Mouse (Mus musculus) kidney, postnatal 14 days (tissue): ENCODE measurements around the gene Mtif3.
A peak's percentile ranks its signal among the peaks of the same experiment; 100 is the strongest.
"Not testable (repeated sequence)": the region's sequence is repeated elsewhere in the genome, so short reads cannot be mapped to it uniquely, and the experiment has no call there.

Source experiments
- DNase-seq: peaks from one replicate; pipeline ENCODE4 v3.0.0; 2022; ENCODE audit warnings: mixed read lengths

The Mtif3 gene

DNA sequence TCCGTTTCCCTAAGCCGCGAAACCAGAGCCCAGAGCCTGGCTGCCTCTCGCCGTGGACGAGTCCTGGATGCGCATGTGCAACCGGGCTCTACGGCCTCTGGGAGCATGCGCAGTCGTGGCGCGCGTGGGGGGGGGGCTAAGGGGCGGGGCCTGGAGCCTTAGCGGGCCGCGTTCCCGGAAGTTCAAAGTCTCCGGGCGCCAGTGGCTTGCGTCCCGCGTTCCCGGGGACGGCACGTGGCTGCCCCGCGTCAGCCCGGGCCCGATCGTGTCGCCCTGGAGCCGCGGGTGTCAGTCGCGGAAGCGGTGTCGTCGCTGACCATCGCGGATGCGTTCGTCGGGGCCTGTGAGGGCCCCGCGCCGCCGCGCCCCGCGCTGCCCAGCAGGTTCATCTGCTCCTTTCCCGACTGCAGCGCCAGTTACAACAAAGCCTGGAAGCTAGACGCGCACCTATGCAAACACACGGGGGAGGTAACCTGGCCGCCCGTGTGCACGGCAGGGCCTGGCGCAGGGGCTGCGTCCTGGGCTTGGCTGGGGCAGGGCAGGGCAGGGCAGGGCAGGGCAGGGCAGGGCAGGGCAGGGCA is 15.0 kb downstream of the Mtif3 start, which contains the start of gene Gtf3a:
TSS of gene Gtf3a (plus strand) at position 150 of the 581 bp plus-strand sequence.
- peak; percentile 88 for DNase-seq

GRCm38 (mm10) chr5:146948041-146948507 is 15.5 kb downstream of the Mtif3 start:
- no peak for DNase-seq

GRCm38 (mm10) chr5:146947497-146947896 is 16.1 kb downstream of the Mtif3 start:
- no peak for DNase-seq

- no peak for DNase-seq
Measured at GRCm38 (mm10) chr5:146946682-146947081, 16.9 kb downstream of the Mtif3 start.

DNA sequence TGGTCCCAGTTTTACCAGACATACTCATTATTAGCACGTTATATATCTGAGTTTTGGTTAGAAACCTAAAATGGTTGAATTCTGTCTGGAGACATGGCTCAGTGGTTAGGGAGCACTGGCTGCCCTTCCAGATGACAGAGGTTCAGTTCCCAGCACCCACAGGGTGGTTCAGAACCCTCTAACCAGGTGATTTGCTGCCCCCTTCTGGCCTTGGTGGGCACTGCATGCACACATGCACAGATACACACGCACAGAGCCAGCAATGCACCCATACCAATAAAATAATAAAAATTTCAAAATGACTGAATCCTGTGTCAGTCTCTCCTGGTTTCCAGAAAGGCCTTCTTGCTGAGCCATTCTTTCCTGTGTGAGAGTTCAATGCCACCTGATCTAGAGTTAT is 19.0 kb downstream of the Mtif3 start:
- no peak for DNase-seq

DNA sequence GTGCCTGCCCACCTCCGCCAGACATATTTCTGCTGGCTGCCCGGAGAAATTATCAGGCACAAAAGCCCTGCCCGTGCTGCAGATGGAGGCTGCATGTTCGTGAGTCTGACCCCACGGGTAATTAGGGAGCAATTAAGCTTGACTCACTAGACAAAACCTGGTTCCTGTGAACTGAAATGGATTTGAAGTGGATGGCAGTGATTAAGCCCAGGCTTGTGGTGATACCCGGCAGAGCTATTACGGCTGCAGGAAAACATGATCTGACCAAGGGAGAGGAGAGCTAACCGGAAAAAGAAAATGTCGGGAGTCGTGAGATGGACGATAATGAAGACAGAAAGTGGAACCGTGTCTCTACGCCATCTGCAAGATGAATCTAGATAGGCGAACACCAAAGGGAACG is 20.6 kb downstream of the Mtif3 start:
- DNase-seq: no peak

GRCm38 (mm10) chr5:146941939-146942338 is 21.7 kb downstream of the Mtif3 start:
- not testable (repeated sequence) for DNase-seq

- DNase-seq: peak; percentile 36
Measured at GRCm38 (mm10) chr5:146940219-146940618, 23.4 kb downstream of the Mtif3 start.

DNA sequence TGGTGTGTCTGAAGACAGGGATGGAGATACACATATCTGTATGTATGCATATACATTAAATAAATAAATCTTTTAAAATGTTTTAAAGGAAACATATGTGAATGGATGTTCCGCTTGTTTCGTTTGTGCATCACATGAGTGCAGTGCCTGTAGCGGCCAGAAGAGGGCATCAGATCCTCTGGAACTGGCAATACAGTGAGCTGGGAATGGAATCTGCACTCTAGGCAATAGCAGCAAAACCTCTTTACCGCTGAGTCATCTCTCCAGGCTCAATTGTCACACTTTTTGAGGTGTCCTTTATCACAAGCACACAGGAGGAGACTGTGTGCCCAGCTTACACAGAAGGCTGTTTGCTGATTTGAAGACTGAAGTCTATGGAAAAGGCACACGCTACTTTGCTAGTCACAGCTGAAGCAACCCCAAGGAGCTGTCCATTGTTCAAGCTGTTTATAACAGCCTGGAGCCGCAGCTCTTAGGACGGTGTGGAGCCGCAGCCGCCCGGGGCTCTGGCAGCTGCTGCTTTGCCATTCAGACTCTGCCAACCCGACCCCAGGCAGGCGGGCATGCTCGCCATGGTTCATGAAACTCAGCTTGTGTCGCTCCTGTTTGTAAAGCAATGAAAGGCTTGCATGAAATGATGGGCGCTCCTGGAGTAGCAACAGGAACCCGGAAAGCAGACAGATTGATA is 24.3 kb downstream of the Mtif3 start:
- no peak for DNase-seq

- no peak for DNase-seq
Measured at GRCm38 (mm10) chr5:146937541-146938503, 25.8 kb downstream of the Mtif3 start.

GRCm38 (mm10) chr5:146933466-146933865 is 30.1 kb downstream of the Mtif3 start:
- no peak for DNase-seq

GRCm38 (mm10) chr5:146931904-146932553 is 31.6 kb downstream of the Mtif3 start:
- no peak for DNase-seq

- DNase-seq: no peak
Measured at GRCm38 (mm10) chr5:146931422-146931821, 32.2 kb downstream of the Mtif3 start.

DNA sequence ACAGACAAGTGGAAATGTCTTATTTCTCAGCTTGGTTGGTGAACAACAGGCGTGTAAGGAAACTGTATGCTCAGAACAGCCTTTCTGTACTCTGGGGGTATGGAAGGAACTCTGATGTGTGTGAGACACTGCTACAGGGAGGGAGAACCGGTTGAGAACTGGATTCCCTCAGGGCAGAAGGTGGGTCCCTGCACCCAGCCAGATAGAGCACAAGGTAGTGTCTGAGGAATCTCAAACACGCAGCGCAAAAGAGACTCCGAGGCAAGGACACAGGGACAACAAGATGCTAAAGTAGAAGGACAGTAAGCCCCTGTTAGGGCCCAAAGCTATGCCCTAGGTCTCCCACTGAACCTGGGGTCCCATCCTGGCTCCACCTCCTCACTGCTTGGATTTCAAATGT is 36.9 kb downstream of the Mtif3 start:
- no peak for DNase-seq

DNA sequence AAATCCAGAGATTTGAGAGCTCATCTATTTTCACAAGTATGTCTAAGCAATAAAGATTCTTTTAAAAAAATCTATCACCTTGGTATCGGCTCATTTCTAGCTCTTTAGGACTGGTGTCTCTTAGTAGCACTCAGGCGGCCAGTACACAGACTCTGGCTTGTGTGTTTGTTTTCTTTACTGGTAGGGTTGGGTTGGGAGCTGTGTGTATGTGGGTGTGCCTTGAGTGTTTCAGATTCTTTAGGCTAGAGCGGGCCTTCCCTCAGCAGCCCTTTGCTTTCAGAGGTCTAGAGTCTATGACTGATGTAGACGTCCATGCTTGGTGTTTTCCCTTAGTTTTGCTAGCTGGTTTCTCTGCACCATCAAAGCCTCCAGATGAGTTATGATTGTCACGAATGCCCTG is 40.1 kb downstream of the Mtif3 start:
- DNase-seq: no peak

DNA sequence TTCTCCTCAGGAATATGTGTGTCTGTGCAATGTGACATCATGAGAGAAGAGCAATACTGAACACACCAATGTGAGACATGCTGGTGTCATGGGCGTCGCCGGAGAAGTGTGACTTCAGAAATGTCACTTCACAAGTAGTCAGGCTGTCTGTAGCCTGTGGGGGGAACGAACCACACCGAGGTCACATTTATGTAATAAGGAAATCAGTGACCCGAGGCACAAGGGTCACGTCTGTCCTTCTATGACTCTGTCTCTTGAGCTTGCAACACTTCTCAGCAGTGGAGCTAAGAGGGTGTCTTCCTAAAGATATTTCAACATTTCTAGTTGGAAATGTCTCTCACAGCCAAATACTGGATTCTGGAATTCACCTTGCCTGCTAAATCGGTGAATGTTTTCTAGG is 42.4 kb downstream of the Mtif3 start:
- DNase-seq: no peak

GRCm38 (mm10) chr5:146920314-146921161 is 43.1 kb downstream of the Mtif3 start:
- DNase-seq: no peak

- DNase-seq: no peak
Measured at GRCm38 (mm10) chr5:146919874-146920273, 43.7 kb downstream of the Mtif3 start.

DNA sequence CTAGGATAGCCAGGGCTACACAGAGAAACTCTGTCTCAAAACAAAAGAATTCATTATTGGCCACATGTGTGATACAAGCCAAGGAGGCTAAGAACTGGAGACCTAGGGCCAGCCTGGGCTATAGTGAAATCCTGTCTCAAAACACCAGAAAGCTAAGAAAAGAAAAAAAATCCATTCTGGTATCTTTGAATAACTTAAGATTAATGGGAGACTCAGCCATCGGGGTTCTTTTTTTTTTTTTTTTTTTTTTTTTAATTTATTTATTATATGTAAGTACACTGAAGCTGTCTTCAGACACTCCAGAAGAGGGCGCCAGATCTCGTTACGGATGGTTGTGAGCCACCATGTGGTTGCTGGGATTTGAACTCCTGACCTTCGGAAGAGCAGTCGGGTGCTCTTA is 46.2 kb downstream of the Mtif3 start:
- DNase-seq: not testable (repeated sequence)

DNA sequence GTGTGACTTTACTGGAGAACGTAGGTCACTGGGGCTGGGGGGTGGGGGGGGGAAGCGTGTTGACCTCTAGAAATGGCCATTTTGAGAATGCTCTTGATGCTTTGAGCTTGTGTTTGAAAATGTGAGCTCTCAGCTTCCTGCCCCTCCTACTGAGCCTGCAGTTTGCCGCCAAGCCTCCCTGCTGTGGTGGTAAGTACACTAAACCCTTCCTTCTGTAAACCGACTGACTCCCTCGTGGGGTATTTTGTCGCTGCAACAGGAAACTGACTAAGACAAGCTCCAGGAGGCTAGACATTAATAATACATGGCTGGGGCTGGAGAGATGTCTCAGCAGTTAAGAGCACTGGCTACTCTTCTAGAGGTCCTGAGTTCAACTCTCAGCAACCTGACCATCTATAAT is 46.8 kb downstream of the Mtif3 start:
- DNase-seq: no peak

DNA sequence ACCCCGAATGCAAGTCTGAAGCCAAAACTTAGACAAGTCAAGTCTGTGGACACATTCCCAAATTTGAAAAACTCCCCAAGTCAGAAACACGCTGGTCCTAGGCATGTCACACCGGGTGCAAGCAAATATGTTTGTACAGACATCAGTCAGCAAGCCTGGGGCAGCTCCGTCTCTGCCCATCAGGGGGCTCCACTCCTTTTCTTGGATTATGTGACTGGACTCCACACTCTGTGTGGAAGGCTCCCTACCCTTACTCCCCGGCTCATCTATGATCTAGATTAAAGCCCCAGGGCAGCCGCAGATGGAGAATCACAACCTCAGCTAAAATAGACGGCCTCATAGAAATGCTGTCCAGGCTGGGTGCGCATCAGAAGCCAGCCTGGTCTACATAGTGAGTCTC is 47.3 kb downstream of the Mtif3 start:
- DNase-seq: no peak
